Mouse (Mus musculus): ENCODE results near the gene Wdr38. TPM values are rescaled to one million over a fixed set of nuclear protein-coding genes. Genes with fewer than 3 reads are reported as not detected.

The Wdr38 gene
- polyA plus RNA-seq, 1 experiment from 2014 or later: 0.96 TPM

- Histone ChIP-seq H3K9me3 (ENCODE audit: control insufficient read depth, low read length) (no peaks in the 10 kb centered on the region), H3K4me3 (ENCODE audit: control insufficient read depth in 1 of 2, insufficient read depth in 1 of 2, low read depth in 1 of 2, low read length in 2 of 2) (no peak overlapping the region), H3K4me2 (ENCODE audit: low read length) (no peak overlapping the region), H3K27ac (replicated peaks in 1 of 2; ENCODE audit: control insufficient read depth in 1 of 2, insufficient read depth in 1 of 2, low read depth in 2 of 2, low read length in 2 of 2) (no peak overlapping the region), H3K36me3 (ENCODE audit: control insufficient read depth, insufficient read depth, low read length) (no peaks in the 10 kb centered on the region), H3K9ac (ENCODE audit: low read length) (no peak overlapping the region), H3K4me1 (ENCODE audit: control insufficient read depth in 2 of 2, insufficient read depth in 2 of 2, low read length in 2 of 2) (0 out of 4 replicates have a peak, but pooled peaks cover 0 to 2% of the 10 kb centered on the region in 2 experiments), H3K27me3 (ENCODE audit: control insufficient read depth, insufficient read depth, low read length) (no peaks in the 10 kb centered on the region; the same call in 1 of the 2 replicates)
- WGBS: 63% methylated on average over 4 of the region's 4 CpGs
- no peak for ATAC-seq (ENCODE audit: insufficient number of reproducible peaks, insufficient read depth, low FRiP score, low read depth)
These were observed 19.4 kb upstream of the Wdr38 start for GRCm38 (mm10) chr2:38977837-38978236.

- Histone ChIP-seq H3K4me2 (ENCODE audit: low read length) (no peak overlapping the region), H3K4me3 (ENCODE audit: control insufficient read depth in 1 of 2, insufficient read depth in 1 of 2, low read depth in 1 of 2, low read length in 2 of 2) (no peak overlapping the region), H3K36me3 (ENCODE audit: control insufficient read depth, insufficient read depth, low read length) (no peaks in the 10 kb centered on the region), H3K27me3 (ENCODE audit: control insufficient read depth, insufficient read depth, low read length) (no peaks in the 10 kb centered on the region), H3K4me1 (ENCODE audit: control insufficient read depth in 2 of 2, insufficient read depth in 2 of 2, low read length in 2 of 2) (no peaks in the 10 kb centered on the region), H3K27ac (replicated peaks in 1 of 2; ENCODE audit: control insufficient read depth in 1 of 2, insufficient read depth in 1 of 2, low read depth in 2 of 2, low read length in 2 of 2) (no peak overlapping the region), H3K9me3 (ENCODE audit: control insufficient read depth, low read length) (peaks cover 8% of the 10 kb centered on the region; the same call in 1 of the 2 replicates), H3K9ac (ENCODE audit: low read length) (no peak overlapping the region)
- WGBS: 89% methylated on average over 2 of the region's 2 CpGs
- no peak for ATAC-seq (ENCODE audit: insufficient number of reproducible peaks, insufficient read depth, low FRiP score, low read depth)
These were observed 13.8 kb upstream of the Wdr38 start for GRCm38 (mm10) chr2:38983456-38983855.

DNA sequence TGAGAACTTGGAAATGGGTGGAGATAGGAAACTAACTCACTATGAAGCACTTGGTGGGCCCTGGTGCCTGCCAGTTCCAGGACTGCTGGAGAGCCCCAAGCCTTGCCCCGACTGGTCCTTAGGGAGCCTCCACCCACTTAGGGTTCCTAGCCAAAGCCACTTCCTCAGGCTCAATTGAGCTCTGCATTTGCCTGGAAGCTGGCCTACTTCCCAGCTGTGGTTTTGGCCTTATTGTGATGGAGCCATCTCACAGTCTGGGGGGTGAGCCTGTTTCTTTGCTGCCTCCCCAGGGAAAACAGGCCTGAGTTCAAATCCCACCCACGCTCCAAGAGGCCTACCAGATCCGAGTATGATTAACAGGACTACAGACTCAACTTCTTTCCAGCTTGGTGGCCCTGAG, 10.7 kb upstream of the Wdr38 start:
- no peak for ATAC-seq (ENCODE audit: insufficient number of reproducible peaks, insufficient read depth, low FRiP score, low read depth)
- WGBS: 77% methylated on average over 3 of the region's 3 CpGs

GRCm38 (mm10) chr2:38987371-38987770, 9.9 kb upstream of the Wdr38 start:
- H3K27me3 ChIP-seq (ENCODE audit: control insufficient read depth, insufficient read depth, low read length): no peaks in the 10 kb centered on the region
- H3K4me2 ChIP-seq (ENCODE audit: low read length): no peak overlapping the region
- no peak for ATAC-seq (ENCODE audit: insufficient number of reproducible peaks, insufficient read depth, low FRiP score, low read depth)
- no peak overlapping the region for H3K27ac ChIP-seq (replicated peaks in 1 of 2; ENCODE audit: control insufficient read depth in 1 of 2, insufficient read depth in 1 of 2, low read depth in 2 of 2, low read length in 2 of 2)
- no peak overlapping the region for H3K9ac ChIP-seq (ENCODE audit: low read length)
- no peaks in the 10 kb centered on the region for H3K36me3 ChIP-seq (ENCODE audit: control insufficient read depth, insufficient read depth, low read length)
- WGBS: 38% methylated on average over 1 of the region's 1 CpGs
- no peaks in the 10 kb centered on the region for H3K4me1 ChIP-seq (ENCODE audit: control insufficient read depth in 2 of 2, insufficient read depth in 2 of 2, low read length in 2 of 2)
- H3K4me3 ChIP-seq (ENCODE audit: control insufficient read depth in 1 of 2, insufficient read depth in 1 of 2, low read depth in 1 of 2, low read length in 2 of 2): no peak overlapping the region
- peaks cover 8% of the 10 kb centered on the region; the same call in 1 of the 2 replicates for H3K9me3 ChIP-seq (ENCODE audit: control insufficient read depth, low read length)

More for the DNA sequence above, 10.7 kb upstream of the Wdr38 start:
- Histone ChIP-seq H3K9ac (ENCODE audit: low read length) (no peak overlapping the region), H3K4me1 (ENCODE audit: control insufficient read depth in 2 of 2, insufficient read depth in 2 of 2, low read length in 2 of 2) (no peaks in the 10 kb centered on the region), H3K27me3 (ENCODE audit: control insufficient read depth, insufficient read depth, low read length) (no peaks in the 10 kb centered on the region), H3K36me3 (ENCODE audit: control insufficient read depth, insufficient read depth, low read length) (no peaks in the 10 kb centered on the region), H3K4me3 (ENCODE audit: control insufficient read depth in 1 of 2, insufficient read depth in 1 of 2, low read depth in 1 of 2, low read length in 2 of 2) (no peak overlapping the region), H3K9me3 (ENCODE audit: control insufficient read depth, low read length) (peaks cover 8% of the 10 kb centered on the region; the same call in 1 of the 2 replicates), H3K4me2 (ENCODE audit: low read length) (no peak overlapping the region), H3K27ac (replicated peaks in 1 of 2; ENCODE audit: control insufficient read depth in 1 of 2, insufficient read depth in 1 of 2, low read depth in 2 of 2, low read length in 2 of 2) (no peak overlapping the region)

DNA sequence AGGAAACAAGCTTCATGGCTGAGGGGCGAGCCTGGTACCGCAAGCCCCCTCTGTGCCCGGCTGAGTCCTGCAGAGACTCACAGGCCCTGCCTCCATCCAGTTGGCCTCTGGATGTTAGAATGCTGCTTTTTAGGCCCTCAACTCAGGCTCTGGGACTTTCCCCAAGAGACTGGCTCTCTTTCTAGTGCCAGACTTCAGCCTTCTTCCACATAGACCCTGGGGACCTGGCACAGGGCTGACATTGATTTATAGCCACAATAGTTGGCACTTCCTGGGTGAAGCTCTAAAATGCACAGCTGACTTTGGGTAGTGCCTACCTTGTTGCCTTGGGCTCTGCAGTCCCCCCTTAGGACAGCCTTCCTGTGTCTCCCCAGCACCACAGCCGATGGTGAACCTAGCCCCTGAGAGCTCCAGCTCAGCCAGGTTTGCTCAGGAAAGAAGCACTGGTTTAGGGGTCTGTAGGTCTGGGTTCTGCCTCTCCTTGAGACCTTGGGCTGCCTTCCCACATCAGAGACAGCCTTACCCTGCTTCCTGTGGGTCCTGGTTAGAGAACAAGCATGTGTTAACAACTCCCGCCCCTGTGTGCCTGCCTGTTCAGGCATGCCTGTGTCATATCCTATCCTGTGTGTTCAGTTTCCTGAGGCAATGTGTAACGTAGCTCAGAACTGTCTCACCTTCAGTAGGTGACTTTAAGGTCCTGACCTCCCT, 9.3 kb upstream of the Wdr38 start:
- H3K9me3 ChIP-seq (ENCODE audit: control insufficient read depth, low read length): peaks cover 8% of the 10 kb centered on the region; the same call in 1 of the 2 replicates
- no peak for ATAC-seq (ENCODE audit: insufficient number of reproducible peaks, insufficient read depth, low FRiP score, low read depth)
- no peaks in the 10 kb centered on the region for H3K36me3 ChIP-seq (ENCODE audit: control insufficient read depth, insufficient read depth, low read length)
- H3K27ac ChIP-seq (replicated peaks in 1 of 2; ENCODE audit: control insufficient read depth in 1 of 2, insufficient read depth in 1 of 2, low read depth in 2 of 2, low read length in 2 of 2): no peak overlapping the region
- H3K27me3 ChIP-seq (ENCODE audit: control insufficient read depth, insufficient read depth, low read length): no peaks in the 10 kb centered on the region
- 73% methylated on average over 6 of the region's 6 CpGs for WGBS
- no peak overlapping the region for H3K4me3 ChIP-seq (ENCODE audit: control insufficient read depth in 1 of 2, insufficient read depth in 1 of 2, low read depth in 1 of 2, low read length in 2 of 2)
- no peaks in the 10 kb centered on the region for H3K4me1 ChIP-seq (ENCODE audit: control insufficient read depth in 2 of 2, insufficient read depth in 2 of 2, low read length in 2 of 2)
- no peak overlapping the region for H3K9ac ChIP-seq (ENCODE audit: low read length)
- no peak overlapping the region for H3K4me2 ChIP-seq (ENCODE audit: low read length)

DNA sequence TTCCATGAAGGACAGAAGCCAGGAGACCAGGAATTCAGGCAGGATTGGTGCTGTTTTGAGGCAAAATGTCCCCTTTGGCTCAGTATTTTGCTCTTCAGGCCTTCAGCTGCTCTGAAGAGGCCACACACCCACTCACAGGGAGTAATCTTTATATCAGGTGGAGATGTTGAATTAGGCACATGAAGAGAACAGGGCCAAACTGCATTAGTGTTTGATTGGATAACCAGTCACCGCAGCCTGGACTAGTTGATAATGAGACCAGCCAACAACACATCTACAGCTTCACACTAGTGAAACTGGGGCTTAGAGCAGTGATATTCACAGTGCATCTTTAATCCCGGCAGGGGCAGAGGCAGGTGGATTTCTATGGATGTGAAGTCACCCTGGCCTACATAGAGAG, 8.3 kb upstream of the Wdr38 start:
- ATAC-seq (ENCODE audit: insufficient number of reproducible peaks, insufficient read depth, low FRiP score, low read depth): no peak
- H3K4me3 ChIP-seq (ENCODE audit: control insufficient read depth in 1 of 2, insufficient read depth in 1 of 2, low read depth in 1 of 2, low read length in 2 of 2): no peak overlapping the region
- H3K9ac ChIP-seq (ENCODE audit: low read length): no peak overlapping the region
- WGBS: 83% methylated on average over 2 of the region's 2 CpGs
- no peaks in the 10 kb centered on the region for H3K27me3 ChIP-seq (ENCODE audit: control insufficient read depth, insufficient read depth, low read length)
- H3K27ac ChIP-seq (replicated peaks in 1 of 2; ENCODE audit: control insufficient read depth in 1 of 2, insufficient read depth in 1 of 2, low read depth in 2 of 2, low read length in 2 of 2): no peak overlapping the region
- H3K9me3 ChIP-seq (ENCODE audit: control insufficient read depth, low read length): 0 out of 2 replicates have a peak, but pooled peaks cover 4% of the 10 kb centered on the region
- H3K36me3 ChIP-seq (ENCODE audit: control insufficient read depth, insufficient read depth, low read length): no peaks in the 10 kb centered on the region
- H3K4me1 ChIP-seq (ENCODE audit: control insufficient read depth in 2 of 2, insufficient read depth in 2 of 2, low read length in 2 of 2): no peaks in the 10 kb centered on the region
- H3K4me2 ChIP-seq (ENCODE audit: low read length): no peak overlapping the region

DNA sequence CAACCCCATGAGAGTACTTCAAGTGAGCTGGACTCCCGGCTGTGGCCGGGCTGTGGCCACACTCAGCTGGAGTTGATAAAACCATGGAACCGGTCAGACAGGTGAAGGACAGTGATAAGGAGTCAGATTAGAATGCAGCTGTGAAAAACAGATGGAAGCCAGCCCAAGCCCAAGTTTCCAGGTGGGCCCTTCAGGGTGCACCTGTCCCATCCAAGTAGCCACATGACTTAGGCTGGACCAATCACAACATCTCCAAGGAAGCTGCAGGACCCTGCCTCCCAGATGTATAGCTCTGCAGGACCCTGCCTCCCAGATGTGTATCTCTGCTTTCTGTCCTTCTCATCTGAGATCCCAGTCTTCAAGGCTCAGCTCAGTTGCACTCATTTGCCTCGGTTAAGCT, 5.3 kb upstream of the Wdr38 start:
- H3K4me3 ChIP-seq (ENCODE audit: control insufficient read depth in 1 of 2, insufficient read depth in 1 of 2, low read depth in 1 of 2, low read length in 2 of 2): no peak overlapping the region
- H3K4me2 ChIP-seq (ENCODE audit: low read length): no peak overlapping the region
- ATAC-seq (ENCODE audit: insufficient number of reproducible peaks, insufficient read depth, low FRiP score, low read depth): no peak
- no peaks in the 10 kb centered on the region; a peak in 1 of 4 replicates for H3K4me1 ChIP-seq (ENCODE audit: control insufficient read depth in 2 of 2, insufficient read depth in 2 of 2, low read length in 2 of 2)
- H3K36me3 ChIP-seq (ENCODE audit: control insufficient read depth, insufficient read depth, low read length): no peaks in the 10 kb centered on the region
- H3K9ac ChIP-seq (ENCODE audit: low read length): no peak overlapping the region
- H3K9me3 ChIP-seq (ENCODE audit: control insufficient read depth, low read length): no peaks in the 10 kb centered on the region
- WGBS: 48% methylated on average over 4 of the region's 4 CpGs
- H3K27me3 ChIP-seq (ENCODE audit: control insufficient read depth, insufficient read depth, low read length): no peaks in the 10 kb centered on the region
- no peak overlapping the region for H3K27ac ChIP-seq (replicated peaks in 1 of 2; ENCODE audit: control insufficient read depth in 1 of 2, insufficient read depth in 1 of 2, low read depth in 2 of 2, low read length in 2 of 2)

- H3K9me3 ChIP-seq (ENCODE audit: control insufficient read depth, low read length): no peaks in the 10 kb centered on the region
- no peak overlapping the region for H3K9ac ChIP-seq (ENCODE audit: low read length)
- no peaks in the 10 kb centered on the region for H3K36me3 ChIP-seq (ENCODE audit: control insufficient read depth, insufficient read depth, low read length)
- no peak overlapping the region for H3K4me3 ChIP-seq (ENCODE audit: control insufficient read depth in 1 of 2, insufficient read depth in 1 of 2, low read depth in 1 of 2, low read length in 2 of 2)
- no peaks in the 10 kb centered on the region for H3K27me3 ChIP-seq (ENCODE audit: control insufficient read depth, insufficient read depth, low read length)
- no peak overlapping the region for H3K4me2 ChIP-seq (ENCODE audit: low read length)
- no peak for ATAC-seq (ENCODE audit: insufficient number of reproducible peaks, insufficient read depth, low FRiP score, low read depth)
- no peak overlapping the region for H3K27ac ChIP-seq (replicated peaks in 1 of 2; ENCODE audit: control insufficient read depth in 1 of 2, insufficient read depth in 1 of 2, low read depth in 2 of 2, low read length in 2 of 2)
- H3K4me1 ChIP-seq (ENCODE audit: control insufficient read depth in 2 of 2, insufficient read depth in 2 of 2, low read length in 2 of 2): peaks cover 1 to 2% of the 10 kb centered on the region in 2 experiments; a peak in 3 of 4 replicates
- WGBS: 54% methylated on average over 4 of the region's 4 CpGs
These were observed 4.8 kb upstream of the Wdr38 start for GRCm38 (mm10) chr2:38992452-38992851.

All from heart, embryonic 14.5 days (tissue).